Mouse (Mus musculus) bone marrow macrophage, adult 2 months (primary cell): ENCODE measurements at regions not wholly inside any gene's neighbourhood (a gene's known extent, or its start where the extent isn't known, plus 50 kb on each side); places are given as distances from the start of the nearest gene placed in this dataset.

Experiments used
- CTCF ChIP-seq: IDR thresholded peaks from 2 replicates; pipeline ENCODE4 v1.5.1; 2012; ENCODE audit warnings: low read depth, mild to moderate bottlenecking, low read length, moderate library complexity
- POLR2A ChIP-seq: IDR thresholded peaks from 2 replicates; pipeline ENCODE4 v1.6.1; 2012; ENCODE audit warnings: mild to moderate bottlenecking, low read depth, low read length, borderline replicate concordance

DNA sequence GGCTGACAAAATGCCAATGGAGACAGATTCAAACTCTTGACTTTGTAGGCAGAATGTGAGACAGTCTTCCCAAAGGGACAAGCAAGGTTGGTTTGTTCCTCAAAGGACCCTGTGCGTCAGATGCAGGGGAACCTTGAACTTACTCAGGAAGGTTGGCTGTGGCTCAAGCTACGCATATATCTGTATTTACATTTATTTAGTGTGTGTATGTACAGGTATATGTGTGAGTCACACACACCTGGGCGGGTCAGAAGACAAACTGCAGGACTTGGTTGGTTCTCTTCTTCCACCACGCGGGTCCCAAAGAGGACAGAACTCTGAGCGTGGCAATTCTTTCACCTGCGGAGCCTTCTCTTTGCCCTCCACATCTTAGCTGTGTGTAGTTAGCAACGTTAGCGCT is 138.8 kb upstream of the Ubr2 start:
- TF ChIP-seq CTCF: no peak
- TF ChIP-seq POLR2A: no peak
